Mouse (Mus musculus): ENCODE measurements around the gene Gm6525.

- no peak for TF ChIP-seq USF2 (conservative IDR thresholded peaks at IDR 0.05; ENCODE audit: low read depth, low read length)
- TF ChIP-seq MXI1 (IDR thresholded peaks at IDR 0.05; ENCODE audit: low read depth, low read length), result no peak
- TF ChIP-seq ELF1 (IDR thresholded peaks at IDR 0.05; ENCODE audit: low read depth, low read length), result no peak
- no peak for TF ChIP-seq POLR2A (IDR thresholded peaks at IDR 0.05; ENCODE audit: low read depth, low read length)
Observed at GRCm38 (mm10) chr3:84155146-84155545, 18.8 kb upstream of the Gm6525 start.
